Mouse (Mus musculus): ENCODE data around the gene Naif1. TPM values are rescaled to one million over a fixed set of nuclear protein-coding genes. Genes with fewer than 3 reads are reported as not detected.
"Not testable (repeated sequence)": the region's sequence is repeated elsewhere in the genome, so short reads cannot be mapped to it uniquely, and the experiment has no call there.

The Naif1 gene
- polyA plus RNA-seq, 1 experiment: 3.3 TPM

GRCm38 (mm10) chr2:32464212-32464891, 14.1 kb downstream of the Naif1 start:
- Histone ChIP-seq H3K4me1 (ENCODE audit: control insufficient read depth, insufficient read depth, low read length) (no peaks in the 10 kb centered on the region), H3K27me3 (ENCODE audit: control insufficient read depth, insufficient read depth, low read length) (no peaks in the 10 kb centered on the region), H3K4me3 (replicated peaks; ENCODE audit: insufficient read depth, low read depth, low read length) (no peak overlapping the region), H3K27ac (ENCODE audit: insufficient read depth, low read length) (no peak overlapping the region)
- 56% methylated on average over 6 of the region's 6 CpGs for WGBS
- no peak for DNase-seq
- no peak for TF ChIP-seq POLR2A (IDR thresholded peaks at IDR 0.05; ENCODE audit: borderline replicate concordance, insufficient read depth, low read length)
- no peak for TF ChIP-seq CTCF (IDR thresholded peaks at IDR 0.05; ENCODE audit: borderline replicate concordance, insufficient read depth, low read depth, low read length)

GRCm38 (mm10) chr2:32471001-32471680, 20.9 kb downstream of the Naif1 start:
- no peak for DNase-seq
- H3K27me3 ChIP-seq (ENCODE audit: control insufficient read depth, insufficient read depth, low read length): no peaks in the 10 kb centered on the region; the same call in 1 of the 2 replicates
- no peak overlapping the region for H3K4me3 ChIP-seq (replicated peaks; ENCODE audit: insufficient read depth, low read depth, low read length)
- no peak overlapping the region for H3K27ac ChIP-seq (ENCODE audit: insufficient read depth, low read length)
- 86% methylated on average over 6 of the region's 6 CpGs for WGBS
- H3K4me1 ChIP-seq (ENCODE audit: control insufficient read depth, insufficient read depth, low read length): no peaks in the 10 kb centered on the region
- TF ChIP-seq CTCF (IDR thresholded peaks at IDR 0.05; ENCODE audit: borderline replicate concordance, insufficient read depth, low read depth, low read length): no peak
- no peak for TF ChIP-seq POLR2A (IDR thresholded peaks at IDR 0.05; ENCODE audit: borderline replicate concordance, insufficient read depth, low read length)

GRCm38 (mm10) chr2:32471681-32472061, 21.4 kb downstream of the Naif1 start:
- Histone ChIP-seq H3K27me3 (ENCODE audit: control insufficient read depth, insufficient read depth, low read length) (no peaks in the 10 kb centered on the region; the same call in 1 of the 2 replicates), H3K4me3 (replicated peaks; ENCODE audit: insufficient read depth, low read depth, low read length) (no peak overlapping the region), H3K4me1 (ENCODE audit: control insufficient read depth, insufficient read depth, low read length) (no peaks in the 10 kb centered on the region), H3K27ac (ENCODE audit: insufficient read depth, low read length) (no peak overlapping the region)
- WGBS: 86% methylated on average over 6 of the region's 6 CpGs
- no peak; the same call in 1 of the 2 replicates for TF ChIP-seq CTCF (IDR thresholded peaks at IDR 0.05; ENCODE audit: borderline replicate concordance, insufficient read depth, low read depth, low read length)
- TF ChIP-seq POLR2A (IDR thresholded peaks at IDR 0.05; ENCODE audit: borderline replicate concordance, insufficient read depth, low read length): no peak
- DNase-seq: no peak

- not testable (repeated sequence) for H3K27me3 ChIP-seq (ENCODE audit: control insufficient read depth, insufficient read depth, low read length); H3K27ac ChIP-seq (ENCODE audit: insufficient read depth, low read length); H3K4me3 ChIP-seq (replicated peaks; ENCODE audit: insufficient read depth, low read depth, low read length); DNase-seq; H3K4me1 ChIP-seq (ENCODE audit: control insufficient read depth, insufficient read depth, low read length)
- WGBS: 89% methylated on average over 5 of the region's 9 CpGs
These were observed 25.1 kb downstream of the Naif1 start for GRCm38 (mm10) chr2:32475361-32475760.

- no peak for DNase-seq
- TF ChIP-seq POLR2A (IDR thresholded peaks at IDR 0.05; ENCODE audit: borderline replicate concordance, insufficient read depth, low read length): no peak
- no peak for TF ChIP-seq CTCF (IDR thresholded peaks at IDR 0.05; ENCODE audit: borderline replicate concordance, insufficient read depth, low read depth, low read length)
- Histone ChIP-seq H3K27ac (ENCODE audit: insufficient read depth, low read length) (no peak overlapping the region), H3K27me3 (ENCODE audit: control insufficient read depth, insufficient read depth, low read length) (no peaks in the 10 kb centered on the region), H3K4me3 (replicated peaks; ENCODE audit: insufficient read depth, low read depth, low read length) (no peak overlapping the region), H3K4me1 (ENCODE audit: control insufficient read depth, insufficient read depth, low read length) (no peaks in the 10 kb centered on the region)
- 70% methylated on average over 8 of the region's 8 CpGs for WGBS
These were observed 32.1 kb downstream of the Naif1 start for GRCm38 (mm10) chr2:32482351-32482750.

GRCm38 (mm10) chr2:32483179-32483875, 33.1 kb downstream of the Naif1 start:
- no peaks in the 10 kb centered on the region for H3K27me3 ChIP-seq (ENCODE audit: control insufficient read depth, insufficient read depth, low read length)
- no peak for TF ChIP-seq POLR2A (IDR thresholded peaks at IDR 0.05; ENCODE audit: borderline replicate concordance, insufficient read depth, low read length)
- no peak for TF ChIP-seq CTCF (IDR thresholded peaks at IDR 0.05; ENCODE audit: borderline replicate concordance, insufficient read depth, low read depth, low read length)
- no peak overlapping the region for H3K27ac ChIP-seq (ENCODE audit: insufficient read depth, low read length)
- no peaks in the 10 kb centered on the region for H3K4me1 ChIP-seq (ENCODE audit: control insufficient read depth, insufficient read depth, low read length)
- no peak for DNase-seq
- H3K4me3 ChIP-seq (replicated peaks; ENCODE audit: insufficient read depth, low read depth, low read length): no peak overlapping the region
- WGBS: 70% methylated on average over 9 of the region's 9 CpGs

- H3K4me1 ChIP-seq (ENCODE audit: control insufficient read depth, insufficient read depth, low read length): no peaks in the 10 kb centered on the region
- DNase-seq: no peak
- H3K27ac ChIP-seq (ENCODE audit: insufficient read depth, low read length): no peak overlapping the region
- 87% methylated on average over 6 of the region's 6 CpGs for WGBS
- no peaks in the 10 kb centered on the region for H3K27me3 ChIP-seq (ENCODE audit: control insufficient read depth, insufficient read depth, low read length)
- TF ChIP-seq CTCF (IDR thresholded peaks at IDR 0.05; ENCODE audit: borderline replicate concordance, insufficient read depth, low read depth, low read length): no peak
- H3K4me3 ChIP-seq (replicated peaks; ENCODE audit: insufficient read depth, low read depth, low read length): no peak overlapping the region
These were observed 34.7 kb downstream of the Naif1 start for GRCm38 (mm10) chr2:32484933-32485332.

- Histone ChIP-seq H3K27ac (ENCODE audit: insufficient read depth, low read length) (no peak overlapping the region), H3K4me3 (replicated peaks; ENCODE audit: insufficient read depth, low read depth, low read length) (no peak overlapping the region), H3K4me1 (ENCODE audit: control insufficient read depth, insufficient read depth, low read length) (no peaks in the 10 kb centered on the region), H3K27me3 (ENCODE audit: control insufficient read depth, insufficient read depth, low read length) (no peaks in the 10 kb centered on the region)
- TF ChIP-seq CTCF (IDR thresholded peaks at IDR 0.05; ENCODE audit: borderline replicate concordance, insufficient read depth, low read depth, low read length) (no peak), POLR2A (IDR thresholded peaks at IDR 0.05; ENCODE audit: borderline replicate concordance, insufficient read depth, low read length) (no peak)
- 95% methylated on average over 4 of the region's 4 CpGs for WGBS
- DNase-seq: no peak
These were observed 35.5 kb downstream of the Naif1 start for GRCm38 (mm10) chr2:32485751-32486150.

Data from cerebellum, adult 2 months (tissue).